Mouse (Mus musculus) gastrocnemius, adult 2 months (tissue): Measurements from ENCODE around the gene Ddx10. TPM values are rescaled to one million over a fixed set of nuclear protein-coding genes. Genes with fewer than 3 reads are reported as not detected.
A peak's percentile ranks its signal among the peaks of the same experiment; 100 is the strongest.

Experiments
- DNase-seq: peaks from one replicate; pipeline ENCODE4 v3.0.0; 2022
- H3K27ac ChIP-seq: fragments of 200-600 bp; 2 replicates; pipeline ENCODE4 v1.8.1; 2022; ENCODE audit warnings: mild to moderate bottlenecking
- H3K4me3 ChIP-seq: fragments of 200-600 bp; 2 replicates; pipeline ENCODE4 v1.8.1; 2022; ENCODE audit warnings: mild to moderate bottlenecking, moderate library complexity
- CTCF ChIP-seq: fragments of 200-600 bp; IDR thresholded peaks from 2 replicates; pipeline ENCODE4 v1.8.1; 2022; ENCODE audit warnings: antibody characterized with exemption, mild to moderate bottlenecking, moderate library complexity
- intact Hi-C: fragments of 180-260 bp; cut with DNase I; formaldehyde crosslinking; loops from one replicate; pipeline ENCODE4 v1.15.1; 2025
- total RNA-seq, 2 experiments: library from RNA; stranded (reverse); gene quantifications; 2 replicates each; pipeline ENCODE4 v1.2.3; 2021

Gene Ddx10
- total RNA-seq, 2 experiments from 2014 or later, result 9.9 to 10.7 TPM

- no peak overlapping the region for H3K4me3 ChIP-seq
- no peak overlapping the region for H3K27ac ChIP-seq
- no peak for TF ChIP-seq CTCF
- DNase-seq, result no peak
- intact Hi-C loops, result loop anchor here (5.0 to 10.0 kb wide), 2 partner anchors 178 to 346 kb away; no protein-coding TSS in a partner anchor
Measured at GRCm38 (mm10) chr9:53140610-53141165, 107.2 kb downstream of the Ddx10 start.

- no peak overlapping the region for H3K27ac ChIP-seq
- TF ChIP-seq CTCF, result no peak
- intact Hi-C loops, result no loop called here
- H3K4me3 ChIP-seq, result no peak overlapping the region
- no peak for DNase-seq
Measured at GRCm38 (mm10) chr9:53132826-53133225, 115.0 kb downstream of the Ddx10 start.

GRCm38 (mm10) chr9:53130460-53130859, 117.4 kb downstream of the Ddx10 start:
- DNase-seq, result no peak
- TF ChIP-seq CTCF, result no peak
- Histone ChIP-seq H3K27ac (no peak overlapping the region), H3K4me3 (no peak overlapping the region)
- intact Hi-C loops, result no loop called here

- Histone ChIP-seq H3K27ac (no peak overlapping the region), H3K4me3 (no peak overlapping the region)
- intact Hi-C loops, result no loop called here
- DNase-seq, result no peak
- TF ChIP-seq CTCF, result no peak
Measured at GRCm38 (mm10) chr9:53101103-53101502, 146.8 kb downstream of the Ddx10 start.

- no peak for TF ChIP-seq CTCF
- Histone ChIP-seq H3K4me3 (no peak overlapping the region), H3K27ac (no peak overlapping the region)
- intact Hi-C loops, result no loop called here
- no peak for DNase-seq
Measured at GRCm38 (mm10) chr9:53095319-53096165, 152.3 kb downstream of the Ddx10 start.

- H3K27ac ChIP-seq, result no peak overlapping the region
- no peak for TF ChIP-seq CTCF
- peak; percentile 69 for DNase-seq
- intact Hi-C loops, result no loop called here
- no peak overlapping the region for H3K4me3 ChIP-seq
Measured at GRCm38 (mm10) chr9:53094536-53094935, 153.3 kb downstream of the Ddx10 start.

GRCm38 (mm10) chr9:53077626-53078025, 170.2 kb downstream of the Ddx10 start:
- no peak overlapping the region for H3K4me3 ChIP-seq
- intact Hi-C loops, result no loop called here
- DNase-seq, result no peak

GRCm38 (mm10) chr9:53075931-53076330, 171.9 kb downstream of the Ddx10 start:
- H3K27ac ChIP-seq, result no peak overlapping the region
- no peak for TF ChIP-seq CTCF
- DNase-seq, result no peak
- intact Hi-C loops, result no loop called here
- H3K4me3 ChIP-seq, result no peak overlapping the region

More at GRCm38 (mm10) chr9:53077626-53078025, 170.2 kb downstream of the Ddx10 start:
- H3K27ac ChIP-seq, result no peak overlapping the region
- no peak for TF ChIP-seq CTCF

GRCm38 (mm10) chr9:53074443-53074842, 173.4 kb downstream of the Ddx10 start:
- intact Hi-C loops, result no loop called here
- Histone ChIP-seq H3K27ac (peak overlapping the region; percentile 63), H3K4me3 (no peak overlapping the region)
- no peak for TF ChIP-seq CTCF
- no peak for DNase-seq

- no peak for DNase-seq
- Histone ChIP-seq H3K27ac (peak overlapping the region; percentile 63), H3K4me3 (no peak overlapping the region)
- no peak for TF ChIP-seq CTCF
- intact Hi-C loops, result no loop called here
Measured at GRCm38 (mm10) chr9:53073576-53074112, 174.2 kb downstream of the Ddx10 start.

- TF ChIP-seq CTCF, result no peak
- Histone ChIP-seq H3K27ac (no peak overlapping the region; the same call in 1 of the 2 replicates), H3K4me3 (no peak overlapping the region)
- DNase-seq, result no peak
- intact Hi-C loops, result no loop called here
Measured at GRCm38 (mm10) chr9:53072088-53072487, 175.8 kb downstream of the Ddx10 start.

GRCm38 (mm10) chr9:53070875-53071524, 176.9 kb downstream of the Ddx10 start:
- Histone ChIP-seq H3K27ac (0 out of 2 replicates have a peak overlapping the region, but pooled peaks have one; percentile 0), H3K4me3 (no peak overlapping the region)
- no peak for TF ChIP-seq CTCF
- DNase-seq, result no peak
- intact Hi-C loops, result no loop called here

GRCm38 (mm10) chr9:53068166-53068565, 179.7 kb downstream of the Ddx10 start:
- H3K27ac ChIP-seq, result no peak overlapping the region
- no peak for TF ChIP-seq CTCF
- no peak for DNase-seq
- H3K4me3 ChIP-seq, result no peak overlapping the region
- intact Hi-C loops, result loop anchor here (5.0 kb wide), 1 partner anchor 101 kb away; no protein-coding TSS in a partner anchor
